20 mouse cellular contexts compared by ENCODE assay signal in the genomic region with DNA sequence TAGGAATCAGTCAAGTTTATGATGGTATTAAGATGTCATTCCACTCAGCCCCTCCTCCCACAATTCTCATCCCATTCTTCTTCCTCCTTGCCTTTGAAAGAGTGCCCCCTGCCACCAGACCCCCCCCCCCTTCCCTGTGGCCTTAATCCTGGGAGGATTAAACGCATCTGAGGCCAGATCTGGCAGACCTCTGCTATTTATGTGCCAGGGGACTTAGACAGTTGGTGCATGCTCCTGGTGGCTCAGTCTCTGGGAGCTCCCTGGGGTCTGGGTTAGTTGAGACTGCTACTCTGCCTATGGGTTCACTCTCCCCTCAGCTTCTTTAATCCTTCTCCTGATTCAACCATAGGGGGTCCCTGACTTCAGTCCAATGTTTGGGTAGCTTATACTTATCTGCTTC.
DNase-seq lines count a peak whose midpoint lies in the region; ATAC-seq and TF ChIP-seq lines count a peak whose summit lies in the region.
"Had no signal": no experiment of that assay in that cellular context is flagged by ENCODE, and none has a peak within 500 bp of the region (broad histone marks: within the 10 kb centered on the region; RNA-seq: fewer than 3 reads in every experiment).

No protein-coding gene starts in this region.

- no peak overlapping the region for H3K4me2 ChIP-seq in hindbrain, embryonic 16.5 days (ENCODE audit: low read length)
- H3K4me2 ChIP-seq in hindbrain, postnatal 0 days (ENCODE audit: low read depth, low read length) = no peak overlapping the region
- no peak overlapping the region for H3K4me2 ChIP-seq in midbrain, embryonic 13.5 days (replicated peaks)
- H3K4me2 ChIP-seq: heart, embryonic 12.5 days; hindbrain, embryonic 12.5 days; intestine, embryonic 15.5 days had no signal

- H3K4me3 ChIP-seq in hindbrain, embryonic 16.5 days (ENCODE audit: low read length) = no peak overlapping the region
- H3K4me3 ChIP-seq in hindbrain, postnatal 0 days (ENCODE audit: low read length) = no peak overlapping the region
- no peak overlapping the region for H3K4me3 ChIP-seq in midbrain, embryonic 13.5 days (replicated peaks)
- H3K4me3 ChIP-seq: heart, embryonic 12.5 days; hindbrain, embryonic 12.5 days; intestine, embryonic 15.5 days had no signal

- no peak overlapping the region for H3K27ac ChIP-seq in hindbrain, embryonic 16.5 days (ENCODE audit: low read depth, low read length)
- no peak overlapping the region for H3K27ac ChIP-seq in hindbrain, postnatal 0 days
- no peak overlapping the region for H3K27ac ChIP-seq in midbrain, embryonic 13.5 days
- H3K27ac ChIP-seq: hindbrain, embryonic 12.5 days; intestine, embryonic 15.5 days had no signal

- WGBS in hindbrain, embryonic 16.5 days = 17% methylated on average over 1 of the region's 1 CpGs
- WGBS in hindbrain, postnatal 0 days = 8% methylated on average over 1 of the region's 1 CpGs
- 9% methylated on average over 1 of the region's 1 CpGs for WGBS in midbrain, embryonic 13.5 days

- no peaks in the 10 kb centered on the region for H3K4me1 ChIP-seq in hindbrain, embryonic 16.5 days (ENCODE audit: control insufficient read depth, insufficient read depth, low read depth, low read length)
- no peaks in the 10 kb centered on the region for H3K4me1 ChIP-seq in hindbrain, postnatal 0 days (ENCODE audit: insufficient read depth, low read length)
- 0 out of 2 replicates have a peak, but pooled peaks cover 3% of the 10 kb centered on the region for H3K4me1 ChIP-seq in midbrain, embryonic 13.5 days (replicated peaks)
- H3K4me1 ChIP-seq: heart, embryonic 12.5 days; hindbrain, embryonic 12.5 days; intestine, embryonic 15.5 days had no signal

- no peak overlapping the region for H3K9ac ChIP-seq in hindbrain, embryonic 16.5 days (ENCODE audit: low read depth, low read length)
- no peak overlapping the region for H3K9ac ChIP-seq in hindbrain, postnatal 0 days (replicated peaks; ENCODE audit: low read length)
- H3K9ac ChIP-seq in midbrain, embryonic 13.5 days (replicated peaks) = no peak overlapping the region
- H3K9ac ChIP-seq: heart, embryonic 12.5 days; hindbrain, embryonic 12.5 days; intestine, embryonic 15.5 days had no signal

- intact Hi-C loops in heart, postnatal 14 days (cut with DNase I) = no loop called here
- intact Hi-C loops in gastrocnemius, postnatal 36 days (cut with DNase I) = no loop called here

- 0 out of 2 replicates have a peak, but pooled peaks have one; percentile 20 for ATAC-seq in hindbrain, embryonic 16.5 days
- no peak for ATAC-seq in hindbrain, postnatal 0 days
- peak; percentile 50; the same call in 1 of the 2 replicates for ATAC-seq in midbrain, embryonic 13.5 days
- ATAC-seq: forebrain, embryonic 16.5 days; intestine, embryonic 15.5 days; Patski had no signal

- no peak for TF ChIP-seq CTCF in hindbrain, postnatal 0 days (IDR thresholded peaks at IDR 0.05; ENCODE audit: low read depth)

- H3K9me3 ChIP-seq in hindbrain, embryonic 16.5 days (ENCODE audit: control insufficient read depth, low read length) = no peaks in the 10 kb centered on the region
- no peaks in the 10 kb centered on the region for H3K9me3 ChIP-seq in hindbrain, postnatal 0 days (ENCODE audit: low read length)
- H3K9me3 ChIP-seq in midbrain, embryonic 13.5 days = no peaks in the 10 kb centered on the region
- H3K9me3 ChIP-seq: heart, embryonic 12.5 days; hindbrain, embryonic 12.5 days; intestine, embryonic 15.5 days had no signal

- H3K36me3 ChIP-seq in hindbrain, embryonic 16.5 days (ENCODE audit: control insufficient read depth, insufficient read depth, low read length) = peaks cover 3% of the 10 kb centered on the region
- 0 out of 2 replicates have a peak, but pooled peaks cover 4% of the 10 kb centered on the region for H3K36me3 ChIP-seq in hindbrain, postnatal 0 days (ENCODE audit: insufficient read depth, low read length)
- peaks cover 16% of the 10 kb centered on the region; the same call in 1 of the 2 replicates for H3K36me3 ChIP-seq in midbrain, embryonic 13.5 days
- H3K36me3 ChIP-seq: intestine, embryonic 15.5 days had no signal

- no peak for DNase-seq in hindbrain, postnatal 0 days (ENCODE audit: low spot score)
- DNase-seq in retina, adult 2 months (ENCODE audit: low read depth, low spot score) = peak; percentile 71
- no peak for DNase-seq in heart, postnatal 14 days
- no peak for DNase-seq in embryo, embryonic 9.5 days (ENCODE audit: extremely low spot score)
- no peak for DNase-seq in gastrocnemius, postnatal 36 days
- DNase-seq: adrenal gland, adult 2 months; adrenal gland, postnatal 36 days; cerebellum, adult 11 months; cerebellum, adult 9-10 months; cerebellum, postnatal 25 days; gastrocnemius, postnatal 14 days; heart, postnatal 36 days had no signal

- H3K27me3 ChIP-seq in hindbrain, embryonic 16.5 days (replicated peaks; ENCODE audit: control insufficient read depth, insufficient read depth, low read length) = no peaks in the 10 kb centered on the region
- H3K27me3 ChIP-seq in hindbrain, postnatal 0 days (ENCODE audit: insufficient read depth, low read length) = no peaks in the 10 kb centered on the region
- no peaks in the 10 kb centered on the region for H3K27me3 ChIP-seq in midbrain, embryonic 13.5 days
- H3K27me3 ChIP-seq: CH12.LX; heart, embryonic 12.5 days; hindbrain, embryonic 12.5 days; intestine, embryonic 15.5 days; Patski had no signal
